Mouse (Mus musculus) forebrain, embryonic 13.5 days (tissue): ENCODE results near the gene Mypn. TPM values are rescaled to one million over a fixed set of nuclear protein-coding genes. Genes with fewer than 3 reads are reported as not detected.

Experiments used
- ATAC-seq: fragments of 200-750 bp; cut with Nextera tagmentation; 2 replicates; pipeline ENCODE4 v1.8.0; 2017
- H3K27ac ChIP-seq: fragments of 300-500 bp; sonication (generic); 2 replicates; pipeline ENCODE4 v1.5.1; 2015; ENCODE audit warnings: inconsistent platforms, mild to moderate bottlenecking, moderate library complexity
- H3K27me3 ChIP-seq: fragments of 300-500 bp; sonication (generic); 2 replicates; pipeline ENCODE4 v1.6.1; 2015; ENCODE audit warnings: mild to moderate bottlenecking, inconsistent platforms
- H3K36me3 ChIP-seq: fragments of 300-500 bp; sonication (generic); 2 replicates; pipeline ENCODE4 v1.6.1; 2015; ENCODE audit warnings: mild to moderate bottlenecking, inconsistent platforms; ENCODE audit not compliant: poor library complexity, severe bottlenecking
- H3K4me1 ChIP-seq: fragments of 300-500 bp; sonication (generic); 2 replicates; pipeline ENCODE4 v1.6.1; 2015; ENCODE audit warnings: inconsistent platforms
- H3K4me2 ChIP-seq: fragments of 300-500 bp; sonication (generic); 2 replicates; pipeline ENCODE4 v1.6.1; 2015; ENCODE audit warnings: inconsistent platforms, mild to moderate bottlenecking, moderate library complexity
- H3K4me3 ChIP-seq: fragments of 300-500 bp; sonication (generic); 2 replicates; pipeline ENCODE4 v1.5.1; 2015; ENCODE audit warnings: mild to moderate bottlenecking, inconsistent platforms
- H3K9ac ChIP-seq: fragments of 300-500 bp; sonication (generic); 2 replicates; pipeline ENCODE4 v1.6.1; 2015; ENCODE audit warnings: mild to moderate bottlenecking, inconsistent platforms
- H3K9me3 ChIP-seq: fragments of 300-500 bp; sonication (generic); replicated peaks from 2 replicates; pipeline ENCODE4 v1.6.1; 2016; ENCODE audit warnings: inconsistent platforms
- WGBS: fragments of 180-500 bp; shearing (Covaris S2); methylation state at CpG from one replicate; pipeline ENCODE4 v1.1.7; 2015; 5-methylcytosine and 5-hydroxymethylcytosine counted together
- polyA plus RNA-seq: library from polyadenylated mRNA; unstranded; fragments of >200 nt; fragmentation: Nextera tagmentation; extraction: Ambion mirVana; gene quantifications from 2 replicates; pipeline ENCODE4 v1.2.1, GENCODE M21; 2015

The Mypn gene
- polyA plus RNA-seq, 1 experiment from 2014 or later, result not detected

DNA sequence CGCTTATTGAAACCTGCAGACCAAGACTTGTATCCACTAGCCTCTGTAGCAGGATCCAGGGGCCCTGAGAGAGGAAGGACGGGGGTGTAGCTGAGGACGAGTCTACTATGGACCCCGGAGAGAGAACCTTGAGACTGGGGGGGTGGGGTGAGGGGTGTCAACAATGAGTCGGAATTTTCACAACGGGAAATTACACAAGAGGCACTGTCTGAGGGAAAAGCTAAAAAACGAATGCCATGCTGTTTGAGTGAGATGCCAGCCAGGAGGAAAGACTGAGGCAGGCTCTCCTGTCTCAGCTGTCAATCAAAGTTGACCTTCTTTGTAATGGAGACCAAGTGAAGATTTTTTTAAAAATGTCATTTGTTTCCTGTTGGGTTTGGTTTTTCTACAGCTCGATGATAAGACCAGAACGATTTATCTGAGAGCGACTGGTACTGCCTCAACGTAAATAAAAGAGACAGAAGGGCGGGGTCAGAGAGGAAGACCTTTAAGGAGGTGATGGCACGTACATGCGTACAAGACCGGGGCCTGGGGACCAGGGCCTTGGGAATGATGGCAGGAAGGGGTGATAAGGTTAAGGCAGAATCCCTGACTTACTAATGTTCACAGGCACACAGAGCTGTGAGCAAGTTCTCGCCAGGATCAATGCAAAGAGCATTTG, 37.9 kb downstream of the Mypn start:
- Histone ChIP-seq H3K27me3 (no peaks in the 10 kb centered on the region), H3K9me3 (no peaks in the 10 kb centered on the region), H3K4me2 (no peak overlapping the region), H3K4me3 (no peak overlapping the region), H3K4me1 (no peaks in the 10 kb centered on the region), H3K27ac (no peak overlapping the region), H3K36me3 (no peaks in the 10 kb centered on the region), H3K9ac (no peak overlapping the region)
- WGBS, result 82% methylated on average over 16 of the region's 16 CpGs
- ATAC-seq, result no peak

DNA sequence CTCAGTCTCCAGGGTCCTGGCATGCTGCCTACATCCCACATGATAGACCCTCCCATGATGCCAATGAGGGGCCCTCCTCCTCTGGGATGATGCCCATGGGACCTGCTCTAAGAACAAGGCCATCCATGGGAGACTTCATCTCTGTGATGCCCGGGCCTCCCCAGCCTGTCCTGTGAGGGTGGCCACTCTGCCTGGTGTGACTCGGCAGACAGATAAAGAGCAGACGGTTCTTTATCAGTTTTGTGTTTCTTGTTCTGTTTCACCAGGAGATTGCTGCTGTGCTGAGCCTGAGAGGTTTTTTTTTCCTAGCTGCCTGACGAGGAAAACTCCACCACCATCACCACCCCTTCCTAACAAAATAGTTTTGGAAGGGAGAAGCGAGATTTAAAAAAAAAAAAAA, 42.5 kb downstream of the Mypn start:
- H3K4me2 ChIP-seq, result no peak overlapping the region
- 73% methylated on average over 5 of the region's 5 CpGs for WGBS

GRCm38 (mm10) chr10:63160671-63161070, 43.1 kb downstream of the Mypn start:
- H3K9me3 ChIP-seq, result no peaks in the 10 kb centered on the region
- 74% methylated on average over 12 of the region's 12 CpGs for WGBS
- ATAC-seq, result no peak

More for the DNA sequence above, 42.5 kb downstream of the Mypn start:
- H3K36me3 ChIP-seq, result no peaks in the 10 kb centered on the region
- no peaks in the 10 kb centered on the region for H3K9me3 ChIP-seq
- H3K4me1 ChIP-seq, result no peaks in the 10 kb centered on the region
- H3K9ac ChIP-seq, result no peak overlapping the region
- ATAC-seq, result no peak
- no peak overlapping the region for H3K4me3 ChIP-seq
- no peaks in the 10 kb centered on the region for H3K27me3 ChIP-seq
- no peak overlapping the region for H3K27ac ChIP-seq

GRCm38 (mm10) chr10:63158191-63158590, 45.6 kb downstream of the Mypn start:
- Histone ChIP-seq H3K27me3 (no peaks in the 10 kb centered on the region), H3K9me3 (no peaks in the 10 kb centered on the region), H3K36me3 (no peaks in the 10 kb centered on the region), H3K27ac (no peak overlapping the region), H3K4me3 (no peak overlapping the region), H3K4me1 (no peaks in the 10 kb centered on the region), H3K4me2 (no peak overlapping the region), H3K9ac (no peak overlapping the region)
- 79% methylated on average over 13 of the region's 13 CpGs for WGBS
- no peak for ATAC-seq

More at GRCm38 (mm10) chr10:63160671-63161070, 43.1 kb downstream of the Mypn start:
- Histone ChIP-seq H3K9ac (no peak overlapping the region), H3K36me3 (no peaks in the 10 kb centered on the region), H3K4me1 (no peaks in the 10 kb centered on the region), H3K4me2 (no peak overlapping the region), H3K4me3 (no peak overlapping the region), H3K27ac (no peak overlapping the region), H3K27me3 (no peaks in the 10 kb centered on the region)

- H3K27me3 ChIP-seq, result no peaks in the 10 kb centered on the region
- ATAC-seq, result no peak
- no peaks in the 10 kb centered on the region for H3K9me3 ChIP-seq
- H3K9ac ChIP-seq, result no peak overlapping the region
- no peak overlapping the region for H3K27ac ChIP-seq
- no peaks in the 10 kb centered on the region for H3K36me3 ChIP-seq
- 82% methylated on average over 4 of the region's 4 CpGs for WGBS
- H3K4me3 ChIP-seq, result no peak overlapping the region
- no peak overlapping the region for H3K4me2 ChIP-seq
- H3K4me1 ChIP-seq, result no peaks in the 10 kb centered on the region
Measured at GRCm38 (mm10) chr10:63157491-63157890, 46.3 kb downstream of the Mypn start.

- no peak for ATAC-seq
- no peak overlapping the region for H3K27ac ChIP-seq
- no peaks in the 10 kb centered on the region for H3K27me3 ChIP-seq
- 74% methylated on average over 4 of the region's 4 CpGs for WGBS
- no peaks in the 10 kb centered on the region for H3K4me1 ChIP-seq
- no peak overlapping the region for H3K4me3 ChIP-seq
- H3K9me3 ChIP-seq, result no peaks in the 10 kb centered on the region
- H3K4me2 ChIP-seq, result no peak overlapping the region
- no peaks in the 10 kb centered on the region for H3K36me3 ChIP-seq
- no peak overlapping the region for H3K9ac ChIP-seq
Measured at GRCm38 (mm10) chr10:63156919-63157318, 46.8 kb downstream of the Mypn start.

DNA sequence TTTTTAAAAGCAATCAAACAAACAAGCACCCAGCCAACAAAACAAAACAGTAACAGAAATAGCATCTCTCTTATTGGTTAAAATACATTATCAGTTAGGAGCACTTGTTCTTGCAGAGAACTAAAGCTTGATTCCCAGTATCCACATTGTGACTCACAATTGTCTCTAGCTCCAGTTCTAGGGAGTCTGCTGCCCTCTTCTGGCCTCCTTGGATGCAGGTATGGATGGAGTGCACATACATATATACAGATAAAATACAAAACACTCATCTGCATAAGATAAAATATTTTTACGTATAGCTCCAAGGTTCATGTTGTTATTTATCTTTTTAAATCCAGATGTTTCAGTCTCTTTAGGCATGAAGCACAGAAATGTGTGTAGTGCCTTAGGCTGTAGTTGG, 47.4 kb downstream of the Mypn start:
- H3K4me3 ChIP-seq, result no peak overlapping the region
- no peaks in the 10 kb centered on the region for H3K4me1 ChIP-seq
- 96% methylated on average over 1 of the region's 1 CpGs for WGBS
- H3K4me2 ChIP-seq, result no peak overlapping the region
- no peaks in the 10 kb centered on the region for H3K36me3 ChIP-seq
- H3K9ac ChIP-seq, result no peak overlapping the region
- H3K9me3 ChIP-seq, result no peaks in the 10 kb centered on the region
- no peak overlapping the region for H3K27ac ChIP-seq
- no peak for ATAC-seq
- H3K27me3 ChIP-seq, result no peaks in the 10 kb centered on the region

GRCm38 (mm10) chr10:63155668-63156350, 47.9 kb downstream of the Mypn start:
- Histone ChIP-seq H3K36me3 (no peaks in the 10 kb centered on the region), H3K27me3 (no peaks in the 10 kb centered on the region), H3K27ac (no peak overlapping the region), H3K9ac (no peak overlapping the region), H3K4me1 (no peaks in the 10 kb centered on the region), H3K4me3 (no peak overlapping the region), H3K4me2 (no peak overlapping the region), H3K9me3 (no peaks in the 10 kb centered on the region)
- ATAC-seq, result no peak
- 83% methylated on average over 4 of the region's 4 CpGs for WGBS

GRCm38 (mm10) chr10:63154726-63155125, 49.0 kb downstream of the Mypn start:
- no peak overlapping the region for H3K9ac ChIP-seq
- H3K4me3 ChIP-seq, result no peak overlapping the region
- H3K4me2 ChIP-seq, result no peak overlapping the region
- no peaks in the 10 kb centered on the region for H3K27me3 ChIP-seq
- no peaks in the 10 kb centered on the region for H3K4me1 ChIP-seq
- 89% methylated on average over 4 of the region's 4 CpGs for WGBS
- no peak for ATAC-seq
- H3K27ac ChIP-seq, result no peak overlapping the region
- no peaks in the 10 kb centered on the region for H3K9me3 ChIP-seq
- H3K36me3 ChIP-seq, result no peaks in the 10 kb centered on the region

GRCm38 (mm10) chr10:63154226-63154625, 49.5 kb downstream of the Mypn start:
- WGBS, result 83% methylated on average over 6 of the region's 6 CpGs
- Histone ChIP-seq H3K4me2 (no peak overlapping the region), H3K27me3 (no peaks in the 10 kb centered on the region), H3K9ac (no peak overlapping the region), H3K4me1 (no peaks in the 10 kb centered on the region), H3K36me3 (no peaks in the 10 kb centered on the region), H3K9me3 (no peaks in the 10 kb centered on the region), H3K4me3 (no peak overlapping the region), H3K27ac (no peak overlapping the region)
- ATAC-seq, result no peak

DNA sequence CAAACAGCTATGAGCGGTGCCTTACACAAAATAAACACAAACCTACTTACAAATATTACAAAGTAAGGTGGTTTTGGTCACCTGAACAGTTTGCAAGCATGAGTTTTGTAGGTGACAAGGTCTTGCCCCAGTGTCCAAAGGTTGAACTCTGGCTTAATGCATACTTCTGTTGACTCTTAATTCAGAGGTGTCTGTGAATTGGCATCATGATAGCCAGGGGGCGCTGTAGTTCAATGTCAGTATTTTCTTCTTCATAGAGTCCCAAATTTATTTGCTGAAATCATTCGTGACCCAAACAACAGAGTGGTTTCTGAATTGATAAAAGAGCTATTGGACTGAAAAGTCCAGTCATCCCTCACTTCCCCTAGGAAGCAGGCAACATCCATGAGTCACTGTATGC, 50.2 kb downstream of the Mypn start:
- no peak for ATAC-seq
- H3K27ac ChIP-seq, result no peak overlapping the region
- whole genome bisulfite sequencing, result 37% methylated on average over 3 of the region's 3 CpGs
- H3K9me3 ChIP-seq, result no peaks in the 10 kb centered on the region
- H3K9ac ChIP-seq, result no peak overlapping the region
- H3K4me3 ChIP-seq, result no peak overlapping the region
- no peaks in the 10 kb centered on the region for H3K4me1 ChIP-seq
- H3K36me3 ChIP-seq, result no peaks in the 10 kb centered on the region
- H3K4me2 ChIP-seq, result no peak overlapping the region
- H3K27me3 ChIP-seq, result no peaks in the 10 kb centered on the region

DNA sequence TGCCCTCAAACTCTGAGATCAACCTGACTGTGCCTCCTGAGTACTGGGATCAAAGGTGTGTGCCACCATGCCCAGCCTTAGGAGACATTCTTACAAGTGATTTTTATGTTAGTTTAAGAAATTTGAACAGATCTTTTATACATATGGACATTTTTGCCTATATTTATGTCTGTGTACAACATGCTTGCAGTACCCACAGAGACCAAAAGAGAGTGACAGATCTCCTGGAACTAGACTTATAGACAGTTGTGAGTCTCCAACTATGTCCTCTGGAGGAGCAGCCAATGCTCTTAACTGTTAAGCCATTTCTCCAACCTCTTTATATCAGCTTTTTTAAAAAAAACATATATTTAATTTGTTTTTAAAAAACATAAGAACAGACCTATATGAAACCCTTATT, 51.4 kb downstream of the Mypn start:
- Histone ChIP-seq H3K4me3 (no peak overlapping the region), H3K36me3 (no peaks in the 10 kb centered on the region), H3K4me2 (no peak overlapping the region), H3K4me1 (no peaks in the 10 kb centered on the region), H3K27ac (no peak overlapping the region), H3K9ac (no peak overlapping the region), H3K27me3 (no peaks in the 10 kb centered on the region), H3K9me3 (no peaks in the 10 kb centered on the region)
- ATAC-seq, result no peak

GRCm38 (mm10) chr10:63142660-63143059, 61.1 kb downstream of the Mypn start:
- H3K27me3 ChIP-seq, result no peaks in the 10 kb centered on the region
- H3K4me3 ChIP-seq, result no peak overlapping the region
- no peaks in the 10 kb centered on the region for H3K4me1 ChIP-seq
- ATAC-seq, result no peak
- 92% methylated on average over 13 of the region's 13 CpGs for WGBS
- H3K36me3 ChIP-seq, result no peaks in the 10 kb centered on the region
- H3K27ac ChIP-seq, result no peak overlapping the region
- no peaks in the 10 kb centered on the region for H3K9me3 ChIP-seq
- H3K9ac ChIP-seq, result no peak overlapping the region
- H3K4me2 ChIP-seq, result no peak overlapping the region
